Mouse (Mus musculus): ENCODE measurements around the gene Nol6.

Nol6 gene

DNA sequence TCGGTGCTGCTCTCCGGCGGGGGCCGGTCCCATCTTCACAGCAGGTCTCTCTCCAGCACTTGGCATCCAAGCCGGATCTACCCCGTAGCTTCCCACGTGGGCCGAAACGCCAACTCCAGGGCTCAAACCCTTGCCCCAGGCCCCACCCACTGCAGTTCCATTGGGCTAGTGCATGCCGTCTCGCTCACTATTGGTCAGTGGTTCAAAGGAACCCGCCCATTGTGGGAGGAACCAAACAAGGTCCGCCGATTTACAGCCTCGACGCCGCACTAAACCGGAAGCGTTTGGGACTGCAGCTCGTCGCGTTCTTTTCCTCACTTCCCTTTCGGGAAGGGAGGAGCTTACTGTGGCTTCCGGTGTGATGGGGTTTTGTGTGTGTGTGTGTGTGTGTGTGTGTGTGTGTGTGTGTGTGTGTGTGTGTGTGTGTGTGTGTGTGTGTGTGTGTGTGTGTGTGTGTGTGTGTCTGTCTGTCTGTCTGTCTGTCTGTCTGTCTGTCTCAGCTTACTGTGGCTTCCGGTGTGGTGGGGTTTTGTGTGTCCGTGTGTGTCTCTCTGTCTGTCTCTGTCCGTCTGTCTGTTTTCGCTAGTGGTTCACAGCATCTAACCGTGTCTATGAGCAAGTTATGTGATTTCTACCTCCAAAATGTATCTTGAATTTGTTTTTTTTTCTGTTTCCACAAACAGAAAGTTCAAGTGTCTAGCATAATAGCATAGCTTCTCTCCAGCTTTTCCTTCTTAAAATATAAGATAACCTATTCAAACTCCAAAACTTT, at the start of gene Nol6:
TSS of gene Nol6 (minus strand) at position 276 of the 772 bp plus-strand sequence.
- DNase-seq (ENCODE audit: low spot score): peak; percentile 91

DNA sequence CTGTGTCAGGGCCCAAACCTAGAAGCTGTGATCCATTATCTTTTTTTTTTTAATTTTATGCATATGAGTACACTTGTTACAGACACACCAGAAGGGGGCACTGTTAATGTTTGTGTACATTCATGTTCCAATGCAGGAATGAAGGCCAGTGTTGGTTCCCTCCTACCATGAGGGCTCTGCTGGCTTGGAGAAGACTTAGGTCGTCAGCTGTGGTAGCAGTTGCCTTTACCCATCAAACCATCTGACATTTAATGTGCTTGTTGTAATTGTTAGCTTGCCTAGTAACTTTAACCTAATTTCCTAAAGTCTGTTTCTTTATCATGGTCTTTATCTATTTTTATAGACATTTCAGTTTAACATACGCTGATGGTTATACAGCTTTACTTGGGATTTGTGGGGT, 46.7 kb upstream of the Nol6 start:
- no peak for DNase-seq (ENCODE audit: low spot score)

DNA sequence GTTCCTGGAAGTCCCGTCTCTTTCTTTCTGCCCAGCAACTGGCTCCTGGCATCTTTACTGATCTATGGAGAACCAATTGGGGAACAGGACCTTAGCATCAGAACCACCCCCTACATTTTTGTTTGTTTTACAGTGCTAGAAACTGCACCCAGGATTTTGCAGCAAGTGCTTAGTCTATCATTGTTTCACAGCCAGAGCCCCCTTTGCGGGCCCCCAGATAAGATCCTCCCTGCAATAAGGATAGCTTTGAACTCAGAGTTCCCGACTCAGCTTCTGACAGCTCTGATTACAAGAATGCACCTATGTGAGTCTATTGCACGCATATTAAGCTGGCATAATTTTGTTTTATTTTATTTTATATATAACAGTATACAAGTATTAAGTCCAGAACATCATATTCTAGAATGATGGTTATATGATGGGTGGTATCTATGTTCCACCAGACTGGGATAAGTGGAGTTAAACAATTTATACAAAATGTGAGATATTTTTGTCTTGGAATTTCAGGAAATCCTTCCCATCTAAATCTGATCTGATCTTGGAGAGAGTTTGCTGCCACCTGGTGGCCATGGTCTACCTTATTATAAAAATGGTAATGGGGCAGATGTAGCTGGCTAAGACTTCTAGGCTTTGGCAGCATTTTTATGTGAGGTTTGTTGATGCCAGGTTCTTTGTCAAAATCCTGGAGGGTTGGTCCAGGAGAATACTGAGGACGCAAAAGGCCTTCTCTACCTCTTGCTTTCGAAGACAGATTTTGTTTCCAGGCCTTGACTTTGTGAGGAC, 41.6 kb upstream of the Nol6 start:
- DNase-seq (ENCODE audit: low spot score): peak; percentile 31

DNA sequence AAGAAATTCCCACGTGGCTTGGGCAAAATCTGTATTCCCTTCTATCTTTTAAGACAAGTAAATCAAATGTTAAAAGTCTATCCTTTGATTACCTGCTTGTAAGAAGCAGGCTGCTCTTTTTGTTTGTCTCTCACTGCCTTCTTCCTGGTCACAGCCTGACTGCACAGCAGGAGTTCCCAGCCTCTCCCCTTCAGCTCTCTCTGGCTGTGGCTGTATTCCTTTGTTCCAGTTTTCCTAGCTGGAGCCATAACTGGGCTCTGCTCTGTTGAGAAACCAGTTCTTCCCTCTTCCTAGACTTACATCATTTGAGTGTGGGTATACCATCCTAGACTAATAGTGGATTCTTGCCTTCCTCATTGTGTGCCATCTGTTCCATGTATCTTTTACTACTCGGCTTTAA, 40.7 kb upstream of the Nol6 start:
- no peak for DNase-seq (ENCODE audit: low spot score)

DNA sequence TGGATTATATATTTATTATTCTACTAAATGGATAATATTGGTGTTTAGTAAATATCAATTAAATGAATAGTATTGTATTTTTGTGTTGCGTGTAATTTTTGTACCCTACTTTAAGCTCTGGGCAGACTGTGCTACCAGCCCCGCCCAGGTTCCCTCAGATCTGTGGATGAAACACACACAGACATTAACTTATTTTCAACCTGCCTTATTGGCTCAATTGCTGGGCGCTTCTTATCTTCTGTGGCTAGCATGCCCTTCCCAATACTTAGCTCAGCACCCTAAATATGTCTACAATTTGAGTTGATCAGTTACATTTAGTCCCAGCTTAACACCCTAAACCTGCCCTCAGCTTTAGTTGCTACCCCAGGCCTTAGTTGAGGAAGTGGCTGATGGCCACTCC, 37.0 kb upstream of the Nol6 start:
- no peak for DNase-seq (ENCODE audit: low spot score)

DNA sequence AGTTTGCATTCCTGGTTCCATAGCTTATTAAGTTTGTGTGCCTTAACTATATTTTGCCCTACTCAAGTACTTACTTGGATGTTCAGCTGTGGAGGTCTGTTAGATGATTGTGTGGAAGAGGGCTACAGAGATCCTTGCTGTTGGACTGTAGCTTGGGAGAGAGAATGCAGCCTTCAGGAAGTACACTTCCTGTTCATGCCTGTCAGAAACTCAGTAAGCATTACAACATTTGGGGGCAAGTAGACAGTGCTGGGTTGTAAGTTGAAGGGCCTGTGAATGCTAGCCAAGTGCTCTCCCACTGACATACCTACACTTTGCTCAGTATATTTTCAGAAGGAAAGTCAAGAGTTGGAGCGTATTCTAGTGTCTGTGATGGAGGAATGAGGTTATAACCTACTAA, 34.0 kb upstream of the Nol6 start:
- DNase-seq (ENCODE audit: low spot score): no peak

DNA sequence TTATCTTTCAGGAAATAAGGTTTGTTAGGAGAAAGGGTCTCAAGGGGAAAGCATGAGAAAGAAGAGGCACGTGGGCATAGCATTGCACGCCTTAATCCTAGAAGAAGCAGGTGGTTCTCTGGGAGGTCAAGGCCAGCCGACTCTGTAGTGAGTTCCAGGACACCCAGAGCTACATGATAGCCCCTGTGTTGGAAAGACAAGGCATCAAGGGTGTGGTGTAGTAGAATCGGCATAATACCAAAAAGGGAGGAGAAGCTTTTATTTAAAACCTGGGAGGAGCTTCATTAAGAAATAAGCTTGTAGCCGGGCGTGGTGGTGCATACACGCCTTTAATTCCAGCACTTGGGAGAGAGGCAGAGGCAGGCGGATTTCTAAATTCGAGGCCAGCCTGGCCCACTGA, 32.7 kb upstream of the Nol6 start:
- DNase-seq (ENCODE audit: low spot score): no peak

DNA sequence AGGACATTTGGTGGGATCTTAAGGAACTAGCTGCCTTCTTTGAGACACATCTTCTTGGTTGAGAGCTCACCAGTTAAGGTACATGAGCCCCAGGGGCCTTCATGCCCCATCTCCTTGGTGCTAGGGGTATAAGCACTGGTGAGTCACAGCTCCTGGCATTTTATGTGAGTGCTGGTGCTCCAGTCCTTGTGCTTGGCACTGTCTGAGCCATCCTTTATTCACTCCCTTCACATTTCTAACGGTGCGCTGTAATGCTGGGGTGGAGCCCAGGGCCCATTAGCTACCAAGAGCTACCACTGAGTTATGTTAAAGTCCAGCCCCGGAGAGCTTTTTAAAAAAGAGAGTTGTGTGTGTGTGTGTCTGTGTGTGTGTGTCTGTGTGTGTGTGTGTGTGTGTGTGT, 28.9 kb upstream of the Nol6 start:
- DNase-seq (ENCODE audit: low spot score): no peak

DNA sequence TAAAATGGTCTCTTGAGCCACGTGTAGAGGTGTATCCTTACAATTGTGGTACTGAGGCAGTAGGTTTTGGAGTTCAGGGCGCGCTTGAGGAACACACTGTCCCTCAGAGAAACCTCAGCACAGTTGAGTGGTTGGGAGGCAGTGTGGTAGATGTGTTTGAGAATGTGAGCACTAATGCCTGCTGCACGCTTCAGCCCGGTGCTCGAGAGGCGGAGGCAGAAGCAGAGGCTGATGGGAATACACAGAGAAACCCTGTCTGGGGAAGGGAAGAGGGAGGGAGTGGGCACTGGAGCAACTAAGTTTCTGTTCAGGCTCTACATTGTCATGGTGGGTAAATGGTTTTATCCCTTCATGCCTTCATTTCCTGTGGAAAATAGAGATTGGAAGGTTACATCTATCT, 26.9 kb upstream of the Nol6 start:
- DNase-seq (ENCODE audit: low spot score): no peak

DNA sequence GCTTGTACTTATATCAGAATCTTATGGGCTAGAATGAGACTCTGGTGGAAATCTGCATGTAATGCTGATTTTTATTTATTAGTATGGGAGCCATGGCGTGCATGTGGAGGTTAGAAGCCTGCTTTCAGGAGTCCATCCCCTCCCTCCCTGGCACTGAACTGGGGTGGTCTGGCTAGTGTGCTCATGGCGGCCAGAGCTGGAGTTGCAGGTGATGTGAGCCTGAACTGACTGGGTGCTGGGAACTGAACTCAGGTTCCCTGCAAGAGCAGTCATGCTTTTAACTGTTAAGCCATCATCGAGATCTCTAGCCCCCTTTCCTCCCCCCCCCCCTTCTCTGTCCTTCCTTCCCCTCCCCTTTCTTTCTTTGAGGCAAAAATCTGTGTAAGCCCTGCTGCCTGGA, 25.6 kb upstream of the Nol6 start:
- no peak for DNase-seq (ENCODE audit: low spot score)

DNA sequence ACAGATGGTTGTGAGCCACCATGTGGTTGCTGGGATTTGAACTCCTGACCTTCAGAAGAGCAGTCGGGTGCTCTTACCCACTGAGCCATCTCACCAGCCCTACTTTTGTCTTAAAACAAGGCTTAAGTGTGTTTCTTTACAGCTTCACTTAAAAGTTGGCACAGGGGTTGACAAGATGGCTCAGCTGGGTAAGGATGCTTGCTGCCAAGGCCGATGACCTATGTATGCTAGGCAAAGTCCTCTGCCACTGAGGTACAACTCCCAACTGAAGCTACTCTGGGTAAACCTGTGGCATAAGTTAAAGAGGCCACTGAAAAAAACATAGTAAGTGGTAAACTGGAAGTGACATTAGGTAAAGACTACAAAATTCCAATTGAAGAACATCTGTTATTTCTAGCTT, 18.3 kb upstream of the Nol6 start:
- DNase-seq (ENCODE audit: low spot score): no peak

DNA sequence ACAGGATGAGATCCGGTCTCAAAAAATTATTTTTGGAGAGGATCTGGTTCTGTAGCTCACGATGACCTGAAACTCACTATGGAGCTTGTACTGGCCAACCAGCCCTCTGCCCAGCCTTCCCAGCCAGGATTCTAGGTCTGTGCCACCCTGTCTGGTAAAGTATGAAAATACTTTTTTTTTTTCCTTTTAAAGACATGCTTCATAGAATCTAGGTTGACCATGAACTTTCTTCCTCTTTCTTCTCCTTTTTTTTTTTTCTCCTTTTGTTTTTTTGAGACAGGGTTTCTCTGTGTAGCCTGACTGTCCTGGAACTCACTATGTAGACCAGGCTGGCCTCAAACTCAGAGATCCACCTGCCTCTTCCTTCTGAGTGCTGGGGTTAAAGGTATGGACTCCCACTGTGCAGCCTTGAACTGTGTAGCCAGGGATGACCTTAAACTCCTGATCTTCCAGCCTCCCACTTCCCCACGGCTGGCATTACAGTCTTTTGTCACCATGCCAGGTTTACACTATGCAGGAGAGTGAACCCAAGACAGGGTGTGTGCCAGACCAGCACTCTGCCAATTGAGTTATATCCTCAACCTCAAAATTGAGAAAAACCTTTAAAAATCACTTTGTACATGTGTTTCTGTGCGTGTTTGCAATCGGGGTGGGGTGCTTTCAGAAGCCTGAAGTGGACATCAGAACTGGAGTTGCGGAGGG, 16.1 kb upstream of the Nol6 start:
- DNase-seq (ENCODE audit: low spot score): no peak

DNA sequence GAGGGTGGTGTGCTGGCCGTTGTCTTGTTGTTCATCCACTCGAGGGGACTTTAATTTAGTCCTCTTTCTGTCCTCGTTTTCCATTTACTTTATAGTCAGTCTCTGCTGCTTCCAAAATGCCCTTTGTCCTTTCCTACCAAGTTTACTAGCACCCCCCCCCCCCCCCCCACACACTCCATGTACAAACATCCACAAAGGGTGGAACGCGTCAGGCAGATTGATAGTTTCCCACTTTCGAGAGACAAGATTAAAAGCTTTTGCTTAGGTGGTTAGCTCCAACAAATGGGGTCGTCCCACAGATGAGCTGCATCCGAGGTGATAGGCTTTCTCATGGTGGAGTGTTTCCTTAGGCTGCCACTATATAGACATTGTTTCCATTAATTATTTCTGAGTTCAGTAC, 12.6 kb upstream of the Nol6 start:
- DNase-seq (ENCODE audit: low spot score): no peak

DNA sequence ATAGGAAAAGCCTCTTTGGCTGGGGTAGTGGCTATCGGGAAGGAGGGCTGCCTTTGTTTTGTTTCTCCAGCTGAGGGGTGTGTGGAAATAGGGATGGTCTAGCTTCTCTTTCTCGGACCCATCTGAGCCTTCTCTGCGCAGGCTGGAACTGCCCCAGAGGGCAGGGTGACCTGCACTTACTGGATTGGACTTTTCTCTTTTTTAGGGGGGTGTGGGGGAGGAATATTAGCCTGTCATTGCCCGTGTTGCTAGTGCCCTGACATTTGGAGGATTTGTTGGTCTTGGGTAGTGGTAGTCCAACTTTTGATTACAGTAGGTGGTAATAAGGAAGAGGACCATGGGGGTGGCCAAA, 12.2 kb upstream of the Nol6 start:
- DNase-seq (ENCODE audit: low spot score): no peak

DNA sequence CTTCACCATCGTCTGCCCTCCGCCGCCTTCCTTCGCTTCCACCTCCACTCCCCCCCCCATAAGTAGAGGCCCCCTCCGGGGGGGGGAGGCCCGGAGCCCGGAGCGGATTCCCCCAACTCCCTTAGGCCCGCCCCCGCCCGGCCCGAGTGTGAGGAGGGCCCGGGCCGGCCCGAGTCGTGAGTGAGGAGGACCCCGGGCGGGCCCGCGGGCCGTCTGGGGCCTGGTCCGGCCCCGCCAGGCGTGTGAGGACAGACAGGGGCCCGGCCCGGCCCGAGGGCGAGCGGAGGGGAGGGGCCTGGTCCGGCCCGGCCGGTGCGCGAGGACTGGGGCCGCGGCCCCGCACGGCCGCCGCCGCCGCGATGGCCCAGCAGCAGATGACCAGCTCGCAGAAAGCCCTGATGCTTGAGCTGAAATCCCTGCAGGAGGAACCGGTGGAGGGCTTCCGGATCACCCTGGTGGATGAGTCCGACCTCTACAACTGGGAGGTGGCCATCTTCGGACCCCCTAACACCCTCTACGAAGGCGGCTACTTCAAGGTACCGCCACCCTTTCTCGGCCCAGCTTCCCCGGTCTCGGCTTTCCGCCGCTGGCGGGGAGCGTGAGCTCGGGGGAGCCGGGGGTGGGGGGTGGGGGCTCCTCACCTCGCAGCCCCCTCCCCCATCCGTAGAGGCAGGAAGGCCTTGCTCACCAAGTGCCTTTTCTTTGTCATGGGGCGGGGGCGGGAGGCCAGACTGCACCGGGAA, 11.6 kb upstream of the Nol6 start, which contains the start of gene Ube2r2:
TSS of gene Ube2r2 (plus strand) at position 33 of the 743 bp plus-strand sequence.
- DNase-seq (ENCODE audit: low spot score): peak; percentile 11

DNA sequence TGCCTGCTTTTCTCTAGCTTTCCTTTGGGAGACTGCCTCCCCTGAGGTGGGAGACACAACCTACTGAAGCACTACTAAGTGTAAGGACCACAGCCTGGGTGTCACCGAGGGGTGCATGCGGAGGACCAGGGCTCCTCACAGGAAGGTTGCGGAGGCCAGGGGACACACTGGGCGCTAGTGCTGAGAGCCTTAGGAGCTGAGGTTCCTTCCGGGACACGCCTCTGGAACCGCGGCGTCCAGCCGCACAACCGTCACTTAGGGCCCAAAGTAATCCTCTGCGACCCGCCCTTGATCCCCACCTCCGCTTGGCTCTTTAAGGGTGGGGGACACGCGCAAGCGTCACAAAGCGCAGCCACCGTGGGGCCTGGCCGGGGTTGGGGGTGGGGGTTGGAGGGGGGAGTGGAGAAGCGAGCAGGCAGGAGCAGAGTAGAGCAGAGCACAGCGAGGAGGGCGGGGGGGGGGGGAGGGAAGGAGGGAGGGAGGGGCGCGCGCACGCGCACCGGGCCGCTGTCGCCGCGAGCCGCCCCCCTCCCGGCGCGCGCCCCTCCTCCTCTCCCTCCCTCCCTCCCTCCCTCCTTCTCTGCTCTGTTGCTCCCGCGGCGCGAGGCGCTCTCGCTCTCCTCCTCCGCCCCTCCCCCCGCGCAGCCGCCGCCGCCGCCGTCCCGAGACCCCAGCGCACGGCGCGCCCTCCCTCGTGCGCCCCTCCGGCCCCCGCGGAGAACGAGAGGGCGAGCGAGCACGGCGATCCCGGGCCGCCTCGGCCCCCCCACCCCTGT, 10.9 kb upstream of the Nol6 start:
- DNase-seq (ENCODE audit: low spot score): peak; percentile 29

DNA sequence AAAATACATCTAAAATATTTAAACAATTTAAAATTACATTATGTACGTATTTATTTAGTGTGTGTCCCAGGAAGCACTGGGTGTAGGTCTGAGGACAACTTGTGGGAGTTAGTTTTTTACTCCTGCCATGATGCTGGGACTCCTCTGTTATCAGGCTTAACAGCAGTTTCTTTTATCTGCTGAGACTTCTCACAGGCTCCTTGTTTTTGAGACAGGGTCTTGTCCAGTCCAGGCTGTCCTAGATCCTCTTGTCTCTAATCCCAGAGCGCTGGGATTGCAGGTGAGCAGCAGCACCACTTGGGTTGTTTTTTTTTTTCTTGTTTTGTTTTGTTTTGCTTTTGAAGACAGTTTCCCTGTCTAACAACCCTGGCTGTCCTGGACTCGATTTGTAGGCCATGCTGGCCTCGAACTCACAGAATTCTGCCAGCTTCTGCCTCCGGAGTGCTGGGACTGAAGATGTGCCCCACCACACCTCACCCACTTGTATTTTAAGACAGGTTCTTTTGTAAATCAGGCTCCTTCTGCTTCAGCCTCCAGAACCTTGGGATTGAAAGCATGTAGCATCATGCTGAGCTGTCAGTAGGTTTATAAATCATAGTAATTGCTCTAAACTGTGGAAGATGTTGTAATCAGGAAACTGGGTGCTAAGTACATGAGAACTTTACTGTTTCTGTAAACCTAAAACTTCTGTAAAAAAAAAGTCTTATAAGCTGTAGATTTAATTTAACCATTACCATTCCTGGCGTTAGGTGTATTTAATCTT, 9.5 kb upstream of the Nol6 start:
- no peak for DNase-seq (ENCODE audit: low spot score)

DNA sequence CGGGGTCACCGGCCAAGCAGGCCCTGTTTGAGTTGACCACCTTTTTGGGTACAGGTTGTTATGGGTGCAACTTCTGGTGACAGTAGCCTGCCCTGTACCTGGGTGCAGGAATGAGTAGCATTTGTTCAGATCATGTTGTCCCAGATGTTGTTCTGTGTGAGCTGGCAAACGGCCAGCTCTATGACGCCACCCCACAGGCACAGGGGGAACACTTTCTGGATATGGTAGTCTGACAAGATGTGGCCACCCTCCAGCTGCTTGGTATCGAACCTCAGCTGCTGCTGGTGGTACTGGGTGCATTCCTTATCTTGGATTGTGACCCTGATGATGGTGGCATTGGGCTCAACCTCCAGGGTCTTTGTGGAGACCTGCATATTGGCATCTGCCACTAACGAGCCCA, 8.2 kb upstream of the Nol6 start:
- DNase-seq (ENCODE audit: low spot score): no peak

DNA sequence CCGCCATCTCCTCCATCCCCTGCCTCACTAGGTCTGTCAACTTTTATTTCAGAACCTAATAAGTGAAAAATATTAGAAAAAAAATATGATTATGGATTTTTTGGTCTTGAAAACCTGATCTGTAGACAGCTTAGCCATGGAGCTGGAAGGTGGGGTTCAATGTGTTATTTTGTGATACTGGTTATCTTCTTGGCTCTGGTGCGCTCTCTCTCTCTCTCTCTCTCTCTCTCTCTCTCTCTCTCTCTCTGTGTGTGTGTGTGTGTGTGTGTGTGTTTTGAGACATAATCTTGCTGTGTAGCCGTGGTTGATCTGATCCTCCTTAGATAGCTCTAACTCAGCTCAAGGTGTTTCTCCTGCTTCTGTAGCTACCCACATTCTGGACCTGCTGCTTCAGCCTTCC, 5.6 kb upstream of the Nol6 start:
- no peak for DNase-seq (ENCODE audit: low spot score)

DNA sequence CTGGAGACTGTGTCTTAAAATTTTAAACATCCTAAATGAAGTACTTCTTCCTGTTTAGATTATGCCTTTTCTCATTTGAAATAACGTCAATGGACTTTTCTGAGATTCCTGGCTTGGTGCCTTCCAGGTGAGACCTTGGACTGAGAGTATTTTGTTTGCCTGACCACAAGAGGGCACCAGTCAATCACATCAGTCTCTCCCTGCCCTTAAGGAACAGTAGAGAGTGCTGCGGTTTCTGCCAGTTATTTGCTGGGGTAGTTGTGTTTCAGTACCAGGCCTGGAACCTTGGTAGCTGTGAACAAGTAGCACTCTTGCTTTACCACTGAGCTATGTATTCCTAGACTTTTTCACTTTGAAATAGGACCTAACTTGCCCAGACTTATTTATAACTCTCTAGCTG, 5.2 kb upstream of the Nol6 start:
- no peak for DNase-seq (ENCODE audit: low spot score)
